Mouse (Mus musculus) erythroblast, embryonic 14.5 days (primary cell): ENCODE results near the gene Col24a1.

Experiments used
- GATA1 ChIP-seq: IDR thresholded peaks from 2 replicates; pipeline ENCODE4 v1.6.1; 2012; ENCODE audit warnings: low read length, inconsistent platforms, mixed read lengths
- TAL1 ChIP-seq: IDR thresholded peaks from 3 replicates; pipeline ENCODE4 v1.6.1; 2012; ENCODE audit warnings: low read length, inconsistent platforms, mixed read lengths

DNA sequence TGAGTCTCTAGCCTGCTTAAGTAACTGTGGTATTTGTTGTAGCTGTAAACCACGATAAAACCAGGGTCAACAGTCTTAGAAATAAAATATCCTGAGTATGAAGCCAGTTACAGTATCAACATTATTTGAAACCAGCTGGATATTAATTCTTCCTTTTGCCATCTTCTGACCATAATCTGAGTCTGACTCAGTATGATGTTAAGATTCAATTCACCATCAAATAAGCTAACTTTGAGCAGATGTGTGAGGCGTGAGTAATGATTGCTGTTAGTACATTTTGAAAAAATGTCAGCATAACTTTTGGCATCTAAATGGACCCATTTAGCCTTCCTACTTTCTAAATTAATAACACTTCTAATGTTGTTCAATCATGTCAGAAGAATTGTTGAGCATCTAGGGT is 230.0 kb downstream of the Col24a1 start:
- TF ChIP-seq GATA1 (no peak), TAL1 (no peak)
